Mouse (Mus musculus): ENCODE measurements around the gene Taf1d.

DNA sequence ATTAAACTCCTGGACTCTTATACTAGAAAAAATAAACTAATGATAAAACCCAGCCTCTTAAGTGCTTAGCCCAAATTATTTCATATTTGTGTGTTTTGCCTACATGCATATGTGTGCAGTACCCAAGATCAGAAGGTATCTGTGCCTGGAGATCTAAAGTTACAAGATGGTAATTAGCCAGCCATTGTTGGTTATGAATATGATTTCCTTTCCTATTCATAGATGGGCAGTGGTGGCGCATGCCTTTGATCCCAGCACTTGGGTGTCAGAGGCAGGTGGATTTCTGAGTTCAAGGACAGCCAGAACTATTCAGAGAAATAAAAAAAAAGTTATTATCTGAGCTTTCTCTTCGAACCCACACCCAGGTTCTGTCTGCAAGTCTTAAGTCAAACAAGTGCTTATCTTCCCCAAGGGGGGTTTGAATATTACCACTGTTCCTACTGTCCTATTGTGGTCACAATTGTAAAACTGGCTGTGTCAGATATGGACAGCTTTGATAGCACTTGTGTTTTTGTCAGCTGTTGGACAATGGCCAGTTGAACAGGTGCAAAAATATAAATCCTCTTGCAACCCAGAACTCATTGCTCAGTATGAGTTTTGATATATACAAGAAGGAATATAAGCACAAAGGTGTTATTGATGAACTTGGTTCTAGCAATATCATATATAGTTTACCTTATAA is 6.2 kb downstream of the Taf1d start:
- no peak for TF ChIP-seq MYOG (IDR thresholded peaks at IDR 0.05; ENCODE audit: control insufficient read depth, extremely low read depth, insufficient read length)
- no peak for TF ChIP-seq CTCF (IDR thresholded peaks at IDR 0.05; ENCODE audit: control insufficient read depth, insufficient read depth, insufficient read length)
- no peak for TF ChIP-seq MYOD1 (IDR thresholded peaks at IDR 0.05; ENCODE audit: control insufficient read depth, insufficient read length, low read depth)
